Mouse (Mus musculus) hindbrain, postnatal 0 days (tissue): ENCODE results near the gene Cacna2d3. TPM values are rescaled to one million over a fixed set of nuclear protein-coding genes. Genes with fewer than 3 reads are reported as not detected.

Experiments used
- ATAC-seq: fragments of 200-750 bp; cut with Nextera tagmentation; 2 replicates; pipeline ENCODE4 v1.8.0; 2017; ENCODE audit warnings: mild to moderate bottlenecking, moderate TSS enrichment, moderate library complexity
- DNase-seq: peaks from one replicate; pipeline ENCODE4 v3.0.0-alpha.2; 2015; ENCODE audit warnings: low spot score
- H3K27ac ChIP-seq: fragments of 300-500 bp; sonication (generic); 2 replicates; pipeline ENCODE4 v1.5.1; 2014; ENCODE audit warnings: mild to moderate bottlenecking
- H3K27me3 ChIP-seq: fragments of 300-500 bp; sonication (generic); 2 replicates; pipeline ENCODE4 v1.6.1; 2014; ENCODE audit warnings: low read length, mixed read lengths; ENCODE audit not compliant: insufficient read depth
- H3K36me3 ChIP-seq: fragments of 300-500 bp; sonication (generic); 2 replicates; pipeline ENCODE4 v1.6.1; 2014; ENCODE audit warnings: low read length, mixed read lengths; ENCODE audit not compliant: insufficient read depth
- H3K4me1 ChIP-seq: fragments of 300-500 bp; sonication (generic); 2 replicates; pipeline ENCODE4 v1.6.1; 2014; ENCODE audit warnings: antibody characterized with exemption, low read length, mixed read lengths; ENCODE audit not compliant: insufficient read depth
- H3K4me2 ChIP-seq: fragments of 300-500 bp; sonication (generic); 2 replicates; pipeline ENCODE4 v1.6.1; 2014; ENCODE audit warnings: low read depth, mild to moderate bottlenecking, low read length, moderate library complexity, mixed read lengths
- H3K4me3 ChIP-seq: fragments of 300-500 bp; sonication (generic); 2 replicates; pipeline ENCODE4 v1.5.1; 2014; ENCODE audit warnings: low read length
- H3K9ac ChIP-seq: fragments of 300-500 bp; sonication (generic); replicated peaks from 2 replicates; pipeline ENCODE4 v1.6.1; 2014; ENCODE audit warnings: mild to moderate bottlenecking, low read length, moderate library complexity, mixed read lengths
- H3K9me3 ChIP-seq: fragments of 300-500 bp; sonication (generic); 2 replicates; pipeline ENCODE4 v1.6.1; 2016; ENCODE audit warnings: low read length, mixed read lengths
- CTCF ChIP-seq: IDR thresholded peaks from 2 replicates; pipeline ENCODE4 v1.5.1; 2016; ENCODE audit warnings: antibody characterized with exemption, control low read depth, low read depth
- WGBS: fragments of 180-500 bp; shearing (Covaris S2); extraction: QIAGEN DNeasy Blood & Tissue Kit; methylation state at CpG from one replicate; pipeline ENCODE4 v1.1.7; 2014; 5-methylcytosine and 5-hydroxymethylcytosine counted together
- polyA plus RNA-seq: library from polyadenylated mRNA; unstranded; fragments of >200 nt; fragmentation: Nextera tagmentation; extraction: Ambion mirVana; gene quantifications from 2 replicates; pipeline ENCODE4 v1.2.1, GENCODE M21; 2015
- total RNA-seq: library from RNA; depleted of rRNA; stranded (reverse); fragments of >200 nt; gene quantifications from 2 replicates; pipeline ENCODE4 v1.2.3, GENCODE M21; 2014

The Cacna2d3 gene
- total and polyA plus RNA-seq, 2 experiments from 2014 or later, result 37.6 to 39.0 TPM

DNA sequence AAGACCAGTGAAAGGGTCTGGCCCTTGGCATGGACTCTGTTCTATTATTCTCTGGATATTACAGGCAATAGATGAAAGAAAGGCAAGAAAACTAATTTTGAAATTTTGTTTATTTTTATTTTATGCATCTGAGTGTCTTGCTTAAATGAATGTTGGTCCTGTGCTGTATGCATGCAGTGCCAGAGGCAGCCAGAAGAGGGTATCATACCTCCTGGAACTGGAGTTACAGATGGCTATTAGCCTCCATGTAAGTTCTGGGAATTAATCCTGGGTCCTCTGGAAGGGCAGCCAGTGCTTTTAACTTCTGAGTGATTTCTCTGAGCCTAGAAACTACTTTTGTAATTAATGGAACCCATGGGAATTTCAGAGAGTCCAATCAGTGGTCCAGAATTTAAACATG, 597.8 kb downstream of the Cacna2d3 start:
- DNase-seq, result no peak
- Histone ChIP-seq H3K9ac (no peak overlapping the region), H3K27me3 (no peaks in the 10 kb centered on the region), H3K4me1 (no peaks in the 10 kb centered on the region), H3K27ac (no peak overlapping the region), H3K36me3 (no peaks in the 10 kb centered on the region), H3K4me2 (no peak overlapping the region), H3K9me3 (no peaks in the 10 kb centered on the region), H3K4me3 (no peak overlapping the region)
- TF ChIP-seq CTCF, result peak; percentile 10; the same call in 1 of the 2 replicates
- no peak for ATAC-seq

DNA sequence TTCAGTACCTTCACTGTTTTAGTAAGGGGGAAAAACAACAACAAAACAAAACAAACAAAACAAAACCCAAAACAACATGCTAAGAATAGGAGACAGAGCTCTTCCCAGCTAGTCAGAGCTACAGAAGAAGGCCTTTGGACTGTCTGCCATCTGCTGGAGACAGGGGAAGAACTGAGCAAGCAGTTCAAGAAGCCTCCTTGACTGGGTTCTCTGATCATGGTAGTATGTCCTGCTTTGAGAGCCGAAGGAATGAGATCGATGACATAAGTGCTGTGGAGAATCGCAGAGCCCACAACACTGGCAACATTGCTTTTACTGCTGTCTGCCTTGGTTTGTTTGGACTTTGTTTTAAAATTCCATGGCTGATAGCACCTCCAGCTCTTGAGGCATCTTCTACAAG, 598.9 kb downstream of the Cacna2d3 start:
- DNase-seq (no peak), ATAC-seq (no peak)
- H3K36me3 ChIP-seq, result no peaks in the 10 kb centered on the region
- H3K9ac ChIP-seq, result no peak overlapping the region
- H3K4me1 ChIP-seq, result no peaks in the 10 kb centered on the region
- no peak overlapping the region for H3K27ac ChIP-seq
- H3K27me3 ChIP-seq, result no peaks in the 10 kb centered on the region
- no peak overlapping the region for H3K4me3 ChIP-seq
- H3K4me2 ChIP-seq, result no peak overlapping the region
- 97% methylated on average over 3 of the region's 3 CpGs for WGBS
- H3K9me3 ChIP-seq, result no peaks in the 10 kb centered on the region
- TF ChIP-seq CTCF, result no peak

DNA sequence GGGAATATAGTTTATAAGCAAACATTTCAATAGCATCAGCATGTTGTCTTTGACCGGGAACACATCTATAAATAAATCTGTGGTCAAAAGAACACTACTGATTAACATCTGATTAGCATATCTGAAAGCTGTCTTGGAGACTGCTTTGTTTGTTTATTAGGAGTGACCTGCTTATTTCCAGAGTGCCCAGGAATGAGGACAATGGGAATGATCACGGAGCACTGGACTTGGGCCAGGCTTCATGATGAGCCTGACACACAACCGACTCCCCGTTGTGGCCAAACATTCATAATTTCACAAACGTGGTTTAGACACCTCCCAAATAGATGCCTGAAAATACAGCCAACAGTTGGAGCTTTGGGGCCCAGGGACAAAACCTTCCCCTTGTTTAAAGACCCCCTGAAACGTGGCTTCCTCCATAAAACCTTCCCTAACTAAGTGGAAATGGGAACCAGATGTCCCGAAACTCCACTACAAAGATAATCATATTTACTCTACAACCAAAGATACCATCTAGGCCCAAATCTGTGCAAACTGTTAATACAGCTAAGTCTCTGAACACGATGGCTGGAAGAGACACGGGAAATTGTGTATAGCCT, 607.7 kb downstream of the Cacna2d3 start:
- DNase-seq (peak; percentile 56), ATAC-seq (no peak)
- Histone ChIP-seq H3K4me1 (peaks cover 14% of the 10 kb centered on the region; the same call in 1 of the 2 replicates), H3K27ac (no peak overlapping the region), H3K9ac (no peak overlapping the region), H3K4me3 (no peak overlapping the region), H3K9me3 (no peaks in the 10 kb centered on the region), H3K4me2 (no peak overlapping the region), H3K36me3 (no peaks in the 10 kb centered on the region), H3K27me3 (no peaks in the 10 kb centered on the region)
- TF ChIP-seq CTCF, result no peak
- 19% methylated on average over 9 of the region's 9 CpGs for WGBS

DNA sequence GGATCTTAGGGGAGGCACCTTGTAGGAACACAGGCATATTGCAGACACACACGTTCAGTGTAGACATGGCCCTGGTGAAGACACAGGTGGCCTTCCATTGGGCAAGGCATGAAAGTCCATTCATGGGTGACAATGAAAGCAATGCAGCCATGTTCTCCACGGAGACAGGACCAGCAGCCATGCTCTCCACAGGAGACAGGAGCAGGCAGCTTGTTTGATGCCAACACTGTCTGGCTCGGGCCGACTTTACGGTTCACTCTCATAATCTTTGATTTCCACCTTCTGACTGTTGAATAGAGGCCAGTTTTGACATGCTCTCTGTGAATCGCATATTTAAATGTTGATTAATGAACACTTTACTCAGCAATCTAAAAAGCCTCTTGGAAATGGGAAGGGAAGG, 610.0 kb downstream of the Cacna2d3 start:
- TF ChIP-seq CTCF, result no peak
- ATAC-seq (0 out of 2 replicates have a peak, but pooled peaks have one; percentile 45), DNase-seq (peak; percentile 50)
- peaks cover 14% of the 10 kb centered on the region; the same call in 1 of the 2 replicates for H3K4me1 ChIP-seq
- WGBS, result 41% methylated on average over 6 of the region's 6 CpGs
- no peak overlapping the region for H3K4me2 ChIP-seq
- H3K27ac ChIP-seq, result no peak overlapping the region
- H3K9ac ChIP-seq, result no peak overlapping the region
- no peak overlapping the region for H3K4me3 ChIP-seq
- H3K9me3 ChIP-seq, result no peaks in the 10 kb centered on the region
- H3K36me3 ChIP-seq, result no peaks in the 10 kb centered on the region
- H3K27me3 ChIP-seq, result no peaks in the 10 kb centered on the region

DNA sequence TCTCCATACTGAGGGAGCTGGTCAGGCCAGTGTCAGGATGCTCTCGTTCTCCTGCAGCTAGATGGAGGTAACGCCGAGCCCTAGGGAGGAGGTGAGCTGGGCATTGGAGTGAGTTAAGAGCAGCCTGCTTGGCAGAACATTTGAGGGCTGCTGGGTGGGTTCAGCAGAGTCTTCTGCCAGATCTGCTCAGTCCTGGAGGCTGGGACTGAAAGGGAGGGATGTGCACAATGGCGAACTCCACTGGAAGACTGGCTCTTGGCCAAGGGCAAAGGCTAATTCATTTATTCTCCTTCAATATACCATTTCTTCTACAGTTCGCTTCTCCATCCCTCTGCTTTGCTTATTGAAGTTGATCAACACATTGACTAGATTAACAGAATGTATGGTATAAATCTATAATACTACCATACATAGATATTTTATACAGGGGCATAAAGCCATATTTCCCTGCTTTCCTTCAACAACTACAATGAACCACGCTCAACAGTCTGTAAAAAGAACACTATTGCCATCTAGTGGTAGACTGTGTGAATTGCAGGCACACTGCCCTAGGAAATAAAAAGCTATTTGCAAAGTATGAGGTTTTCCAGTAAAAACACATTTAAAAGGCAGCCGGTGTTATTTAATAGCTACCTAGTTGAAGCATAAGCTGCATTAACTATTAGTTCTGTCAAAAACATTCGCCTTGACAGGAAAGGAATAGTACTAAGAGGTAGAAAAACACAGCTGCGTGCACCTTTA, 611.1 kb downstream of the Cacna2d3 start:
- no peak overlapping the region for H3K4me2 ChIP-seq
- H3K27me3 ChIP-seq, result no peaks in the 10 kb centered on the region
- ATAC-seq, result no peak
- no peaks in the 10 kb centered on the region for H3K36me3 ChIP-seq
- peaks cover 14% of the 10 kb centered on the region; the same call in 1 of the 2 replicates for H3K4me1 ChIP-seq
- DNase-seq, result peak; percentile 69
- no peaks in the 10 kb centered on the region for H3K9me3 ChIP-seq
- no peak overlapping the region for H3K27ac ChIP-seq
- TF ChIP-seq CTCF, result peak; percentile 75
- no peak overlapping the region for H3K4me3 ChIP-seq
- WGBS, result 65% methylated on average over 9 of the region's 9 CpGs
- H3K9ac ChIP-seq, result no peak overlapping the region

DNA sequence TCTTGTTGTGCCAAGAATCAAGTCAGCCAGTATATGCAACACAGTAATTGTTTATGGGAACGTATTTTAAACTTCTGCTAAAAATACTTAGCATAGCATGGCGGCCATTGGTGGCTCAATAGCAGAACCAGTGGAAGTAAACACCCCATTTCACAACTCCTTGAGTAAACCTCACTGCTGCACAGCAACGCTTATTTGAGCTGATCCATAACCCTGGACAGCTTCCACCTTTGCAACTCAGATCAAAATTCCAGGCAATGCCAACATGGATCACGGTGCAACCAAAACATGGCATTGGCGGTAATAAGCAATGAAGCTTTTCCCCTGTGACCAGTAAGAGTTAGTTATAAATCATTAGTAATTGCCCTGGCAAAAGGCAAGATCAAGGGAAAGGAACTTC, 614.2 kb downstream of the Cacna2d3 start:
- Histone ChIP-seq H3K27me3 (no peaks in the 10 kb centered on the region), H3K4me3 (no peak overlapping the region), H3K9ac (no peak overlapping the region), H3K27ac (no peak overlapping the region), H3K36me3 (no peaks in the 10 kb centered on the region), H3K4me1 (peaks cover 3% of the 10 kb centered on the region; the same call in 1 of the 2 replicates), H3K9me3 (no peaks in the 10 kb centered on the region), H3K4me2 (no peak overlapping the region)
- DNase-seq (no peak), ATAC-seq (no peak)
- no peak for TF ChIP-seq CTCF
- 79% methylated on average over 5 of the region's 5 CpGs for WGBS

DNA sequence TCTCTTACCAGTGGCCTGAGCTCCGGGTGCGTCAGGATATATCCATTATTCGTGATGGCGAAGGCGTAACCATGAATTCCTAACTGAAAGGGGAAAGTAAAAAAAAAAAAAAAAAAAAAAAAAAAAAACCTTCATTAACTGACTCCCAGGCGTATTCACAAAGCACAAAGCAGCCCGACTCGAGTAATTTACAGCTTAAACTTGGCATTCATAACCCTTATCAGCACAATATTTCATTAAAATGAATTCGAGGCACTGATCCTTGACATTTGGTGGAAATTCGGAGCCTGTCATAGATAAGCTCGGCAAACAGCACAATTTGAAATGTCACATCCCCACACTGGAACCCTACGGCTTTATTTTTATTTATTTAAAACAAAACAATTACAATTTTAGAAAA, 623.9 kb downstream of the Cacna2d3 start:
- H3K27ac ChIP-seq, result no peak overlapping the region
- TF ChIP-seq CTCF, result no peak
- ATAC-seq (no peak), DNase-seq (no peak)
- H3K4me3 ChIP-seq, result no peak overlapping the region
- H3K4me1 ChIP-seq, result no peaks in the 10 kb centered on the region
- no peak overlapping the region for H3K4me2 ChIP-seq
- H3K9me3 ChIP-seq, result no peaks in the 10 kb centered on the region
- H3K36me3 ChIP-seq, result no peaks in the 10 kb centered on the region
- H3K27me3 ChIP-seq, result no peaks in the 10 kb centered on the region
- 68% methylated on average over 12 of the region's 12 CpGs for WGBS
- no peak overlapping the region for H3K9ac ChIP-seq
